Comparison of ENCODE assay signal across 1 mouse cellular context in the genomic region with DNA sequence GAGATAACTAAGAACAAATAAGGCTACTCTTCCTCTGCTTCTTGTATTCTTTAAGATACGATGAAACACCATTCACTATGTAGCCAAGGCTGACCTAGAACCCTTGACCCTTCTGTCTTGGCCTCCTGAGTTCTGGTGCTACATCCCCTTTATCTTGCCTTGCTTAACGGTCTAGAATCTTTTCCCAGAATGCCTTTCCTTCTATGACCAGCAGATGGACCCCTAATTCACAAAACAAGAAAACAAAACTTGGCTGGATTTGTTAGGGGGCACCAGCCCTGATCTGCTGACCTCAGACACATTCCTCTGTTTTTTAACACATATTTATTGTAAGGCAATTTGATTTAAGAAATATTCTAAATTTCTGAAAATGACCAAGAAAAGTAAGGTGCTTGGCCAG.
TF ChIP-seq lines count a peak whose summit lies in the region.

No protein-coding gene starts in this region.

TF ChIP-seq in CH12.LX, 34 proteins besides CTCF, POLR2A, EP300 and RAD21 (continued from another document):
- TF ChIP-seq SMC3 (IDR thresholded peaks at IDR 0.05; ENCODE audit: low read depth, low read length) (peak; percentile 98), TBP (conservative IDR thresholded peaks at IDR 0.05; ENCODE audit: low read depth, low read length) (no peak), JUND (conservative IDR thresholded peaks at IDR 0.05; ENCODE audit: low read depth, low read length) (peak; percentile 50; the same call in 1 of the 2 replicates), JUN (IDR thresholded peaks at IDR 0.05; ENCODE audit: insufficient read depth, low read depth, low read length) (no peak; the same call in 1 of the 2 replicates)
